In the genomic region with DNA sequence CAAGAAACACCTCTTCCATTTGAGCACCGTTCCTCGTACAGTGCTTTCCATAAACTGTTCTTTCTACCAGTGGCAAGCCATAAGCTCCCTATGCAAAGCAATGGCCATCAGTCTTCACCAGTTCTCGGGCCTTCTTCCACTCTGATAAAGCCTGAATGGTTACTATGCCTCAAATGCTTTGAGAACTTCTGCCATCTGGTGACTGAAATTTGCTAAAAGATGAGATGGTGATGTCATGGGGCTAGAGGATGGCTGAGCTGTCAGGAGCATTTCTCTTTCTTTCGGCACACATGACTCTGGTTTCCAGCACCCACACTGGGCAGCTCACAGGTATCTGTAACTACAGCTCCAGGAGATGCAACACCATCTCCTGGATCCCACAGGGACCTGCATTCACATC, we compare ENCODE assay signal across 8 mouse cellular contexts. TPM values are rescaled to one million over a fixed set of nuclear protein-coding genes. Genes with fewer than 3 reads are reported as not detected.
DNase-seq lines count a peak whose midpoint lies in the region; ATAC-seq and TF ChIP-seq lines count a peak whose summit lies in the region.

No protein-coding gene starts in this region.

- 70% methylated on average over 4 of the region's 4 CpGs for WGBS in kidney, postnatal 0 days

- no peaks in the 10 kb centered on the region for H3K4me1 ChIP-seq in kidney, postnatal 0 days (replicated peaks; ENCODE audit: insufficient read depth, low read length)

- TF ChIP-seq CTCF in kidney, postnatal 0 days (IDR thresholded peaks at IDR 0.05; ENCODE audit: low read depth): peak; percentile 76

- no peak overlapping the region for H3K27ac ChIP-seq in kidney, postnatal 0 days

- no peaks in the 10 kb centered on the region for H3K9me3 ChIP-seq in kidney, postnatal 0 days (replicated peaks; ENCODE audit: low read length)

- no peaks in the 10 kb centered on the region for H3K36me3 ChIP-seq in kidney, postnatal 0 days (ENCODE audit: insufficient read depth, low read length)

- H3K4me2 ChIP-seq in kidney, postnatal 0 days (ENCODE audit: low read length): no peak overlapping the region

- H3K27me3 ChIP-seq in kidney, postnatal 0 days (ENCODE audit: insufficient read depth, low read length): no peaks in the 10 kb centered on the region

- no peak overlapping the region for H3K4me3 ChIP-seq in kidney, postnatal 0 days (replicated peaks; ENCODE audit: low read depth, low read length)

- peak; percentile 10 for DNase-seq in adrenal gland, adult 2 months
- no peak for DNase-seq in adrenal gland, postnatal 25 days
- DNase-seq in kidney, postnatal 0 days (ENCODE audit: low spot score): peak; percentile 74
- no peak for DNase-seq in kidney, adult 18-20 months
- peak; percentile 70 to 81 for DNase-seq in cerebellum, postnatal 10 days
- peak; percentile 44 for DNase-seq in layer of hippocampus, adult 9-10 months (ENCODE audit: low spot score)
- DNase-seq in telencephalon, adult 2 months (ENCODE audit: low read depth, low spot score): peak; percentile 28

- H3K9ac ChIP-seq in kidney, postnatal 0 days (ENCODE audit: low read depth, low read length): no peak overlapping the region

- ATAC-seq in kidney, postnatal 0 days (replicated peaks; ENCODE audit: low FRiP score, low read depth): 0 out of 2 replicates have a peak, but pooled peaks have one; percentile 49
- ATAC-seq in CD4-positive, CD25-positive, alpha-beta regulatory T cell, adult 4 months: no peak

RNA-seq across cellular contexts. Expression of a gene that starts 40.1 kb away (rescaled TPM):
- total RNA-seq in adrenal gland, adult 2 months (2021): 10 to 100 TPM; 59.9 to 76.9 TPM
- 106 and 121 TPM in 2 replicates for polyA plus RNA-seq in adrenal gland, adult 2 months (2012; rRNA removed)
- total RNA-seq in adrenal gland, postnatal 25 days (2021): 66.0 and 79.1 TPM in 2 replicates
- 118 and 125 TPM in 2 replicates for polyA plus RNA-seq in kidney, postnatal 0 days (2015; fragmentation: Nextera tagmentation; extraction: Ambion mirVana)
- 10 to 100 TPM; 60.7 to 63.2 TPM for polyA plus RNA-seq in CD4-positive, CD25-positive, alpha-beta regulatory T cell, adult 4 months (2017; shearing (Covaris generic))

Comparison
In these comparisons a context has a peak if more than half of its experiments do, and no peak if none do; other contexts are left out.
1. DNase-seq: peak in adrenal gland, adult 2 months (single experiment), kidney, postnatal 0 days (single experiment), cerebellum, postnatal 10 days (2 of 2), layer of hippocampus, adult 9-10 months (single experiment) and telencephalon, adult 2 months (single experiment); none in adrenal gland, postnatal 25 days (single experiment) and kidney, adult 18-20 months (single experiment).